Mouse (Mus musculus): ENCODE data around the gene Fyb.

GRCm38 (mm10) chr15:6653046-6653445 is 130.4 kb downstream of the Fyb start:
- TF ChIP-seq CTCF (IDR thresholded peaks at IDR 0.05; ENCODE audit: control insufficient read depth, insufficient read depth, insufficient read length), result no peak
- TF ChIP-seq MAX (IDR thresholded peaks at IDR 0.05), result no peak
